In genomic region chr5:88675443-88676387, GRCm38 (mm10) we compare ENCODE assay signal across 8 mouse cellular contexts. TPM values are rescaled to one million over a fixed set of nuclear protein-coding genes. Genes with fewer than 3 reads are reported as not detected.
DNase-seq lines count a peak whose midpoint lies in the region; ATAC-seq and TF ChIP-seq lines count a peak whose summit lies in the region.

Grsf1 (minus strand) TSS chr5:88676171.

- H3K9me3 ChIP-seq in hindbrain, embryonic 16.5 days (ENCODE audit: control insufficient read depth, low read length): no peaks in the 10 kb centered on the region

- peak within 1 kb of the TSS; percentile 97 for H3K4me3 ChIP-seq in hindbrain, embryonic 16.5 days (ENCODE audit: low read length)
- H3K4me3 ChIP-seq in left cerebral cortex, adult 2 months: peak within 1 kb of the TSS; percentile 86

- peak; percentile 91 for ATAC-seq in hindbrain, embryonic 16.5 days
- ATAC-seq in megakaryocyte, adult 5-6 weeks (ENCODE audit: poor library complexity, severe bottlenecking): peak; percentile 84

- peaks cover 19% of the 10 kb centered on the region for H3K4me1 ChIP-seq in hindbrain, embryonic 16.5 days (ENCODE audit: control insufficient read depth, insufficient read depth, low read depth, low read length)

- H3K27ac ChIP-seq in hindbrain, embryonic 16.5 days (ENCODE audit: low read depth, low read length): peak within 1 kb of the TSS; percentile 97
- H3K27ac ChIP-seq in left cerebral cortex, adult 2 months: peak within 1 kb of the TSS; percentile 91

- H3K9ac ChIP-seq in hindbrain, embryonic 16.5 days (ENCODE audit: low read depth, low read length): peak within 1 kb of the TSS; percentile 99

- peak within 1 kb of the TSS; percentile 90 for H3K4me2 ChIP-seq in hindbrain, embryonic 16.5 days (ENCODE audit: low read length)

- no peaks in the 10 kb centered on the region for H3K27me3 ChIP-seq in hindbrain, embryonic 16.5 days (replicated peaks; ENCODE audit: control insufficient read depth, insufficient read depth, low read length)

- TF ChIP-seq CTCF in left cerebral cortex, adult 2 months (IDR thresholded peaks at IDR 0.05): no peak

- under 1% methylated on average over 84 of the region's 127 CpGs for WGBS in hindbrain, embryonic 16.5 days

- H3K36me3 ChIP-seq in hindbrain, embryonic 16.5 days (ENCODE audit: control insufficient read depth, insufficient read depth, low read length): 0 out of 2 replicates have a peak, but pooled peaks cover 7% of the 10 kb centered on the region

- DNase-seq in T-cell, adult 2 months (ENCODE audit: low spot score): peak; percentile 84
- peak; percentile 88 to 94 for DNase-seq in cerebellum, postnatal 36 days
- DNase-seq in gastrocnemius, adult 18-20 months (ENCODE audit: low spot score): peak; percentile 86
- peak; percentile 88 to 91 for DNase-seq in left cerebral cortex, adult 2 months (ENCODE audit: extremely low spot score in 1 of 2, low spot score in 2 of 2)
- DNase-seq in right cerebral cortex, adult 2 months (ENCODE audit: low spot score in 2 of 2): peak; percentile 85 to 87
- peak; percentile 93 for DNase-seq in urinary bladder, postnatal 14 days (ENCODE audit: low spot score)

- intact Hi-C loops in left cerebral cortex, adult 2 months (cut with DNase I): loop anchor here (1.0 to 5.0 kb wide), 3 partner anchors 45 to 123 kb away; partner anchors contain the start of genes Dck, Mob1b and Utp3

RNA-seq across cellular contexts. Expression of gene Grsf1, which starts in this region (rescaled TPM):
- 100 to 1,000 TPM; 142 to 143 TPM for total RNA-seq in gastrocnemius, adult 18-20 months (2021)
- polyA plus RNA-seq in hindbrain, embryonic 16.5 days (2015; fragmentation: Nextera tagmentation; extraction: Ambion mirVana): 39.4 and 54.5 TPM in 2 replicates
- 100 to 1,000 TPM in 1 of 2 experiments, 10 to 100 TPM in 1; 92.2 to 107 TPM for total RNA-seq in left cerebral cortex, adult 2 months (2021)
- 56.5 TPM in 2 replicates for total RNA-seq in megakaryocyte, adult 5-6 weeks (2015)
- 74.6 and 83.2 TPM in 2 replicates for total RNA-seq in megakaryocyte, adult 5-6 weeks (2017)

Comparison
In these comparisons a context has a peak if more than half of its experiments do, and no peak if none do; other contexts are left out.
1. Peak in every context shown above with its lines: DNase-seq, ATAC-seq, H3K4me3 ChIP-seq and H3K27ac ChIP-seq.